Mouse (Mus musculus) midbrain, postnatal 0 days (tissue): ENCODE measurements around the gene Rtn4rl2. TPM values are rescaled to one million over a fixed set of nuclear protein-coding genes. Genes with fewer than 3 reads are reported as not detected.

Source experiments
- ATAC-seq: fragments of 200-750 bp; cut with Nextera tagmentation; 2 replicates; pipeline ENCODE4 v1.8.0; 2017; ENCODE audit warnings: moderate number of reproducible peaks, mild to moderate bottlenecking, moderate TSS enrichment, moderate library complexity; ENCODE audit not compliant: low FRiP score
- DNase-seq: peaks from one replicate; pipeline ENCODE4 v3.0.0-alpha.2; 2015; ENCODE audit warnings: low spot score
- H3K27ac ChIP-seq: fragments of 300-500 bp; sonication (generic); 2 replicates; pipeline ENCODE4 v1.5.1; 2014; ENCODE audit warnings: low read depth, mild to moderate bottlenecking, low read length, mixed read lengths
- H3K27me3 ChIP-seq: fragments of 300-500 bp; sonication (generic); 2 replicates; pipeline ENCODE4 v1.6.1; 2014; ENCODE audit warnings: low read length, control low read depth, mixed read lengths; ENCODE audit not compliant: insufficient read depth
- H3K36me3 ChIP-seq: fragments of 300-500 bp; sonication (generic); 2 replicates; pipeline ENCODE4 v1.6.1; 2014; ENCODE audit warnings: low read length, control low read depth, mixed read lengths; ENCODE audit not compliant: insufficient read depth
- H3K4me1 ChIP-seq: fragments of 300-500 bp; sonication (generic); 2 replicates; pipeline ENCODE4 v1.6.1; 2014; ENCODE audit warnings: mild to moderate bottlenecking, control low read depth, antibody characterized with exemption, low read length, mixed read lengths; ENCODE audit not compliant: insufficient read depth
- H3K4me2 ChIP-seq: fragments of 300-500 bp; sonication (generic); 2 replicates; pipeline ENCODE4 v1.6.1; 2014; ENCODE audit warnings: low read depth, mild to moderate bottlenecking, low read length, mixed read lengths; ENCODE audit not compliant: poor library complexity, severe bottlenecking
- H3K4me3 ChIP-seq: fragments of 300-500 bp; sonication (generic); 2 replicates; pipeline ENCODE4 v1.5.1; 2014; ENCODE audit warnings: low read depth, mild to moderate bottlenecking, low read length, moderate library complexity
- H3K9ac ChIP-seq: fragments of 300-500 bp; sonication (generic); replicated peaks from 2 replicates; pipeline ENCODE4 v1.6.1; 2014; ENCODE audit warnings: mild to moderate bottlenecking, low read length, moderate library complexity, mixed read lengths; ENCODE audit not compliant: poor library complexity, severe bottlenecking
- H3K9me3 ChIP-seq: fragments of 300-500 bp; sonication (generic); 2 replicates; pipeline ENCODE4 v1.6.1; 2016; ENCODE audit warnings: low read length, control low read depth
- CTCF ChIP-seq: IDR thresholded peaks from 2 replicates; pipeline ENCODE4 v1.5.1; 2016; ENCODE audit warnings: antibody characterized with exemption, mild to moderate bottlenecking
- WGBS: fragments of 180-500 bp; shearing (Covaris S2); extraction: QIAGEN DNeasy Blood & Tissue Kit; methylation state at CpG from one replicate; pipeline ENCODE4 v1.1.7; 2014; 5-methylcytosine and 5-hydroxymethylcytosine counted together
- polyA plus RNA-seq: library from polyadenylated mRNA; unstranded; fragments of >200 nt; fragmentation: Nextera tagmentation; extraction: Ambion mirVana; gene quantifications from 2 replicates; pipeline ENCODE4 v1.2.1, GENCODE M21; 2015
- total RNA-seq: library from RNA; depleted of rRNA; stranded (reverse); fragments of >200 nt; gene quantifications from 2 replicates; pipeline ENCODE4 v1.2.3, GENCODE M21; 2014; rRNA removed

Gene Rtn4rl2
- 7.7 and 11.4 TPM in 2 replicates for total RNA-seq
- 6.3 and 6.5 TPM in 2 replicates for polyA plus RNA-seq

DNA sequence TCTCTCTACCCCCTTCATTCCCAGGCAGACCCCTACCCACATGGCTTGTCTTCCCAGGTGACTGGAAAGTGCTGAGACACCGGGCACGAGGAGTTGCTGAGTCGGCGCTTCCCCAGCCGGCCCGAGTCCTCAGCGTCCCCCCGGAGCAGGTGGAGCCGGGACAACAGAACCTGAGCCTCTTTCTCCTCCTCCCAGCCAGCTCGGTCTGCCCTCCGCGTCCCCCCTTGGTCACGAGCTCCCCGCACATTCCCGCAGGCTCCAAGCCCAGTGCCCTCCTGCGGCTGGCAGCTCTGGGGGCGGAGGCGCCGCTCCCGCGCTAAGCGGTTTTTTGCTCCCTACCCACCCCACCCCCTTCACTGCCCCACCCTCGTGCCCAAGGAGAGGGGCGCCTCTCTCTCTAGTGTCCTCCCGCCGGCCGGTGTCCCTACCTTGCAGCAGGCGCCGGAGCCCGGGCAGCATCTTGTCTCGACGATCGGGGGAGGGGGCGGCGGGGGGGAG lies at the start of gene Rtn4rl2:
Rtn4rl2 (minus strand) TSS at position 477 of the 498 bp plus-strand sequence.
- 1% methylated on average over 33 of the region's 35 CpGs for WGBS
- peak; percentile 15 for ATAC-seq
- Histone ChIP-seq H3K4me2 (peak within 1 kb of the TSS; percentile 96), H3K9ac (peak within 1 kb of the TSS; percentile 44), H3K9me3 (no peaks in the 10 kb centered on the region), H3K27ac (no peak within 1 kb of the TSS), H3K4me3 (peak within 1 kb of the TSS; percentile 58), H3K27me3 (peaks cover 35% of the 10 kb centered on the region), H3K36me3 (no peaks in the 10 kb centered on the region), H3K4me1 (peaks cover 13% of the 10 kb centered on the region; the same call in 1 of the 2 replicates)
- no peak for TF ChIP-seq CTCF
- DNase-seq: no peak

DNA sequence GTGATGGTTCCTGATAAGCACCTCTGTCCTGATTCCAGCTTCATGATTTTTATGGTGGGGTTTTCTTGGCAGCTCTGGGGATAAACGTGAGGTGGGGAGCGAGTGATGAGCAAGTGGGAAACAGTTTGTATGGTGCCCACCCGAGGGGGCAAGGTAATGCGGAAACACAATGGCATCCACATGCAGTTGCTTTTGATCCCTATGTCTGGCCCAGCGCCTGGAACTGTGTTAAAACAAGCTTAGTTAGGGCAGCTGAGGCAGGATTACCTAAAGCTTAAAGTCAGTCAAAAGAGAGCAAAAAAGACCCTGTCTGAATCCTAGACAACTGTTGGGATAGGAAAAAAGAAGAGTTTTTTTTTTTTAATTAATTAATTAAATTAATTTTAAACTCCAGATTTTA lies 48.6 kb upstream of the Rtn4rl2 start:
- H3K4me1 ChIP-seq: no peaks in the 10 kb centered on the region
- no peaks in the 10 kb centered on the region for H3K36me3 ChIP-seq
- H3K9ac ChIP-seq: no peak overlapping the region
- no peaks in the 10 kb centered on the region for H3K27me3 ChIP-seq
- WGBS: 39% methylated on average over 5 of the region's 5 CpGs
- DNase-seq (no peak), ATAC-seq (0 out of 2 replicates have a peak, but pooled peaks have one; percentile 6)
- no peak overlapping the region for H3K4me2 ChIP-seq
- no peak for TF ChIP-seq CTCF
- H3K9me3 ChIP-seq: no peaks in the 10 kb centered on the region
- no peak overlapping the region for H3K4me3 ChIP-seq
- H3K27ac ChIP-seq: no peak overlapping the region

DNA sequence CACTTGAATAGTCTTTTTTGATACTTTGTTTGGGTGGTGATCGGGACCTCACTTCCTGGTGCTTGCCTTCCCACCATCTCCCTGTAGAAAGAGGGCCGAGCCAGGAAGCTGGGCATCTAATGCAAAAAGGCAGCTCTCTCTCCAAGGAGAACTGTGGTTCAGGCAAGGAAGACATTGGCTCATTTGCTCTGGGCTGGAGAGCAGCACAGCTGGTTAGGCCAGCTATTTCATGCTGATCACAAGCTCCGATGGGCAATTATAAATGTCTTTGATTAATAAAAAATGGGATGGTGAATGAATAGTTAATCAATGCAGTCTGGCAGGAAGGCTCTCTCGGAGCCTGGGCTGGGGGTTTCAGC lies 48.1 kb upstream of the Rtn4rl2 start:
- Histone ChIP-seq H3K36me3 (no peaks in the 10 kb centered on the region), H3K9ac (no peak overlapping the region), H3K4me2 (no peak overlapping the region), H3K27me3 (no peaks in the 10 kb centered on the region), H3K27ac (no peak overlapping the region), H3K4me1 (no peaks in the 10 kb centered on the region), H3K4me3 (no peak overlapping the region), H3K9me3 (no peaks in the 10 kb centered on the region)
- no peak for DNase-seq
- 30% methylated on average over 4 of the region's 4 CpGs for WGBS
- no peak for TF ChIP-seq CTCF
- ATAC-seq: peak; percentile 35; the same call in 1 of the 2 replicates

DNA sequence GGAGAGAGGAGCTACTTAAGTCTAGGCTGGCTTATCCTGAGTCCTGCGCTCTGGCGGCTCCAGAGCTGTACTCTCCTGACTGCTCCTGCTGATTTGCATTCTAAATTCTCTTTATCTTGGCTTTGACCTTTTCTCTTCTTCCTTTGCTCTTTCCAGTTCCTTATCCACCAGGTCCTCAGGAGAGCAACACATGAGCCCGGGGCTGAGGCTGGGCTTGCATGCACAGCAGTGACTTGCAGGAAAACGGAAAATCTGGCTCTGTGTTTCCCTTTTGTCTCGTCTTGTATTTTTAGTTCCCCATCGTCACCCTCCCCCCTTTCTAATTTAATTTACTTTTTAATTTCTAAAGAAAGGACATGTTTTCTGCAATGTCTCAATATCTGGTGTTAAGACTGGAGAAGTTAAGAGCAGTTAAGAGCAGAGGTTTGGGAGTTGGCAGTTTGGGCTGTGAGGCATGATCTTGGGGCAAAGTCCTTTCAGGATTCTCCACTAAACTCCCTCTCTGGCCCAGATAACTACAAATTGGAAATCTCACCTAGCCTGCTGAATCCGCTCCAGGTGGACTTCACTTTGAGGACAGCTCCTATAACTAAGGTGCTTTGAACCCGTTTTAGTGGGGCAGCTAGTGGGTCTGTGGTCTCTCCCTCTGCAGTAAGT lies 47.6 kb upstream of the Rtn4rl2 start:
- H3K27me3 ChIP-seq: no peaks in the 10 kb centered on the region
- H3K4me3 ChIP-seq: no peak overlapping the region
- no peak overlapping the region for H3K27ac ChIP-seq
- no peaks in the 10 kb centered on the region for H3K9me3 ChIP-seq
- 54% methylated on average over 8 of the region's 8 CpGs for WGBS
- TF ChIP-seq CTCF: no peak
- DNase-seq: no peak
- H3K9ac ChIP-seq: no peak overlapping the region
- no peak for ATAC-seq
- H3K4me2 ChIP-seq: no peak overlapping the region
- H3K4me1 ChIP-seq: no peaks in the 10 kb centered on the region
- H3K36me3 ChIP-seq: no peaks in the 10 kb centered on the region

DNA sequence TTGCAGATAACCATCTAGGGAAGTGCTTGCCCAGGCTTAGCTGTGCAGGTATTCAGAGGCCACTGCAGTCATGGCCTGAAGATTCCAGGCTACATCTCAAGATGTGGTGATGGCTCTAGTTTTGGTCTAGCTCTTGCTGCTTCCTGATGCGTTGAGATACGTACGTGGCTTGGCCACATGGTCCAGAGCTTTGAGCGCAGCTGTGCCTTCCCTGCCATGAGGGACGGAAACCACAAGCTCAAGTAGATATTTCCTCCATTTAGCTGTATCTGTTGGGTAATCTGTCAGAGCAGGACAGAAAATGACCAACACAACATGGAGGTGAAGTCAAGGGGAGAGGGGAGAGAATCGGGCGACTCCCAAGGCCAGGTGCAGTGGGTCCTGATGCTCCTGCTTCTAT lies 43.7 kb upstream of the Rtn4rl2 start:
- TF ChIP-seq CTCF: no peak
- H3K4me1 ChIP-seq: no peaks in the 10 kb centered on the region
- H3K9me3 ChIP-seq: no peaks in the 10 kb centered on the region
- H3K4me2 ChIP-seq: no peak overlapping the region
- no peaks in the 10 kb centered on the region for H3K27me3 ChIP-seq
- no peak overlapping the region for H3K9ac ChIP-seq
- ATAC-seq (no peak), DNase-seq (no peak)
- H3K27ac ChIP-seq: no peak overlapping the region
- WGBS: 94% methylated on average over 7 of the region's 7 CpGs
- no peaks in the 10 kb centered on the region for H3K36me3 ChIP-seq
- no peak overlapping the region for H3K4me3 ChIP-seq

DNA sequence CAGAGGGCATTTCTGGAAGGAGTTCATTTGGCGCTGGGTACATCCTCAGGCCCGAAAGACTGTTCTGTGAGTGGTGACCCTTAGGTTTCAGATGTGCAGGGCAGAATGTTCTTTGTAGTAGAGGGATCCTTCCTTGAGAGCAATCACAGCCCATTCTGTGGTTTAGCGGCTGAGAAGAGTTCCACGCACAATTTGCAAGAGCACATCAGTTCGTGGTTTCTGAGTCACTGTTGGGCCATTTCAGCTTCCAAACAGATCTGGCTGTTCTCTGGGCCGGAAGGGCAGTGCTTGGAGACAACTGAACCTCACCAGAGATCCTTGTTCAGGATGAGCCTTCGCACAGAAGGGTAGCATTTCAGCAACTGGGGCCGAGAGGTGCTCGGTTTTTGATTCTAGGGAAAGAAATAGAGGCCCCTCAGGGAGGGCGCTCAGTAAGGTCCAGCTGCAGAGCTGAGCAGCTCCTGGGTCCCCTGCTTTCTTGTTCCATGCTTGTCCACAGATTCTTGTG lies 33.1 kb upstream of the Rtn4rl2 start:
- Histone ChIP-seq H3K27ac (no peak overlapping the region), H3K27me3 (no peaks in the 10 kb centered on the region), H3K9me3 (no peaks in the 10 kb centered on the region), H3K9ac (no peak overlapping the region), H3K36me3 (no peaks in the 10 kb centered on the region), H3K4me3 (no peak overlapping the region), H3K4me2 (no peak overlapping the region), H3K4me1 (no peaks in the 10 kb centered on the region)
- ATAC-seq (no peak), DNase-seq (no peak)
- 88% methylated on average over 10 of the region's 10 CpGs for WGBS
- no peak for TF ChIP-seq CTCF
